Mouse (Mus musculus): Measurements from ENCODE around the gene Krr1.

The Krr1 gene

DNA sequence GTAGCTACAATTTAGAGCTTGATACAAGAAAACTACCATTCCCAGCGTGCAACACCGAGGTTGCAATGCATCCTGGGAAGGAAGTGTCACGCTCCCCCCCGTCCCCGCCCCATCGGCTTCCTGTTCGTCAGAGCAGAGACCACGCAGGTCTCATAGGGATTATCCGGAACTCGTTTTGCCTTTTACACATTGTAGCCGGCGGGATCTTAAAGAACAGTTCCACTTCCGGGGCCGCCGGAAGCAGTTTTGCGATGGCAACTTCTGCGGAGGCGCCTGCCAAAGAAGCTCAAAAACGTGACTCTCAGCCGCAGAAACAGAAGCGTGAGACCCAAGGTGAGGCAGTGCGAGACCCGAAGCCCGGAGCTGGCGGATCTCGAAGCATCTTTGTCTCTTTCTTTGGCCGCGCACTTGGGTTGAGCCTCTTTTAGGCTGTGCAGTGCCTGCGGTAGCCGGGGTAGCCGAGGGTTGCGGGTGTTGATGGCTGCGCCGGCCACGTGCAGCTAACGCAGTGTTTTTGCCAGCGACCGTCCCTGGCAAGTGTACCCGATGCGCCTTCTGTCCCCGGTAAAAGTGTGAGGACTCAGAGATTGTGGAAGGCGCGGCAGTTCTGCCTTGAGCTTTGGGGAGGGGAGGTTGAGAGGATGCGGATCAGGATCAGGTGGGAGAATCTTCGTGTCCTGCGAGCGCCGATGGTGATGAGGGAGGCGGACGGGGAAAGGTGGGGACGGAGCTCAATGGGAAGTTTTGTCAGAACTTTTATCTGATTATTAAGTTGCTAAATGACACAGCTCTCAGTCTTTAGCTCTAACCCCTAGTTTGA is at the start of gene Krr1:
Gene Krr1 (plus strand): TSS at position 123 of the 820 bp plus-strand sequence.
- DNase-seq (ENCODE audit: low spot score), result peak; percentile 94

DNA sequence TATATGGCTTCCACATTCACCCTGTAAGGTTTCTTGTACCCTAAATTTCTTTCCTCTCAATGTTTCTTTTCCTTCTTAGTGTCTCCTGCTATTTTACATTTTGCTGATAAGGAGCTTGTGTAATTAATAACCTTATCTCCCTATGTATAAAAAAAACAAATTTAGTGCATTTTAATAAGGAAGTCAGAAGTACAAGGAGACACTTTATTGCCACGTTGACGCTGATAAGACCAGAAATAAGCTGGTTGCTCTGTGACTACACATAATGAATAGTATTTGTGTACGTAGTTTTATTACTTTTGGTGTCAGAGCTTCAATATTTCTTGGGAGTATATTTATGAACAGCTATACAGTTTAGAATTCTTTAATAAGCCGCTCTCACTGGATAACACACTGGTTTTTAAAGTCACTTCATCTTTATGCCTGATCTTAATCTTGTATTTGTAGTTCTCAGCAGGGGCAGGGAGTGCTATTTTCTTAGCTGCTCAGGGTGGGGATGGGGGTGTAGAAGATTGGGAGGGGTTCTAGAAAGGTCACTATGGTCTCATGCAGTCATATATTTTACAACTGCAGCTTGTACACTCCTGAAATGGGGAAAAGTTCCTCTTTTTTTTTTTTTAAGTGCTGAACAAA is 48.8 kb upstream of the Krr1 start:
- DNase-seq (ENCODE audit: low spot score), result no peak

DNA sequence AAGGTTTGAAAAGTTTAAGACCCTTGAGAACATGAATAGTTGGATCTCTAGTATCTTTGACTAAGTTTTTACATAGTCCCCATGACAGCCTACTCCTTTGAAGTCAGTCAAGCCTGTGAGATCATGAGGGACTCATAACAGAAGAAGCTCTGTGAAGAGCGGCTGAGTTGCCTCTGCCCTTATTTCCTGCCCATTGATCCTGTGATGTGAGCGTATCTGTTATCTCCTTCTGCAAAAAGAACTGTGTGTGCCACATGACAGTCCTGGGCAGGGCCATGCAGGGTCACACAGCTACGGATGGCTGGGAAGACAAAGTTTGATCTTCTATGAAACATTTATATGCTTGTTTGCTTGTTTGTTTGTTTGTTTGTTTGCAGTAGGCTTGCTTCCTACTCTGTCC is 48.3 kb upstream of the Krr1 start:
- no peak for DNase-seq (ENCODE audit: low spot score)

DNA sequence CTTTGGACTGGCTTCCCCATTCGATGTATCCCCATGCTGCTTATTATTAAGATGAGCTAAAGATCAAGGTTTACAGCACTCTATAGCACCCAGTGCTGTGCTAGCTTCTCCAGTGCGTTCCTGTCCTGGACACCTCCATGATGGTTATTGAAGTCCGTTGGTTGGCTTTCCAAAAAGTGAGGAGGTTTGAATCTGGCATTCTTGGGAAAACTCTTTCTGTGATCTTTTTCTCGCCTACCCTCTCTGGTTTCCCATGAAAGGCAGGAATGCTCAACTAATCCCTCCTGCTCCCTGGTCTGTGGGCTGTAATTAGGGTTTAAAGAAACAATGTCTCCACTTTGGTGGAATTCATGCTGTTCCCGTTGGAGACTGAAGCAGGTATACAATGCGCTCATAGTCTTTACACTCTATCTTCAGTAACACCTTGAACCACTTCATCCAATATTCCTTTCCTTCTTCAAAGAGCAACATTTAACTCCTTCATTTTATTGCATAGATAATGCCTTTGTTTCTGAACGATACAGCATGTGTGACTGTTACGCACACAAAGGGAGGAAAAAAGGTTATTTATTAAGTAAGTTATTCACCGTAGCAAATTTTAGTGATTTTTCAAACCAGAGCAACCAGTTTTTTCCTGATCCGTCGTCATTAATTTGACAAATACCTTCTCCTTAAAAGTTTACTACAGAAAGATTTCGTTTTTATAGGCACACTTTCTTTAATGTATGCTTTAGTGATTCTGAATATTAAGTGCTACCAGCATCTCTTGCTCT is 47.6 kb upstream of the Krr1 start:
- DNase-seq (ENCODE audit: low spot score), result peak; percentile 33

DNA sequence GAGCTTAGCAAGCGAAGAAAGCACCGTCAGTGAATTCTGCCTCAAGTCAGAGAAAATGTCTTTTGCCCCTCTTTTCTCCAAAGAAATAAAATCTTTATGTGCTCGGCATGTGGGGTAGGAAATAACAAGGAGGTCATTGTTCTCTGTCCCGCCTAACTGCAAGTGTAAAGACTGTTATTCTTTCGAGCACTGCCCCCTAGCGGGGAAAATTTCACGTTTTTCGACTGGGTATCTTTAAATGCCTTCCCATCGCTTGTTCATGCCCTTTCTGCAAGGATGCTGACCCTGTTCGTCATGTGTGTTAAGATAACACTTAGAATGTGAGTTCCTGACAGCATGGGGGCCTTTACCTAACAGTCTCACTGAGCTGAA is 47.0 kb upstream of the Krr1 start:
- DNase-seq (ENCODE audit: low spot score), result peak; percentile 99

DNA sequence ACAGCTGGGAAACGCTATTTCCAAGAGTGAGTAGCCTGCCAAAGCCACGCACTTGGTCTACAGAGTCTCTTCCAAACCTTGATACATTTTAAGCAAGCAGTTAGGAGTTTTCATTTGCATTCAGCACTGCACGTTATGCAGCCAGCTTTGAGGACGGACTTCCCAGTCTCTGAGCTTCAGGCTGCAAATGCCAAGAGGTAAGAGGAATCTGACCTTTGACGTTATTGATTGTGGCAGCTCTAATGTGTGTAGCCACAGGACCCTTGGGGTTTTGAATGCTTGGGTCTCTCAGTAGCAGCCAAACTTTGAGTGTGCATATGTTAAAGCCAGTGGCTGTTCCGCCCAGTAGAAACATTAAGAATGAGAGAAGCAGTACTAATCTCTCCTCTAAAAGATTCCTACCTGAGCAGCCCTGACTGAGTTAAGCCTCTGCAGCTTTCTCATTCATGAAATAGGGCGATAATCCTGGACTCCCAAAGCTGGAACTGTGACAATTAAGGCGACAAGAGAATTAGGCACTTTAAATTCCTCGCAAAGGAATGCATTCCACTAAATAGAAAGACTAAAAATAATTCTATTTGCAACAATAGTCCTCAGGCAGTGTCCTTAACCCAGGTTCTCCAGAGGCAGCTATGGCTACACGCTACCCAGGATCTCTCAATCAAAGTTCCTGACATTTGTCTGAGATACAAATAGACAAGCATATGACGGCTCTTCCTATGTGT is 39.7 kb upstream of the Krr1 start:
- peak; percentile 57 for DNase-seq (ENCODE audit: low spot score)

DNA sequence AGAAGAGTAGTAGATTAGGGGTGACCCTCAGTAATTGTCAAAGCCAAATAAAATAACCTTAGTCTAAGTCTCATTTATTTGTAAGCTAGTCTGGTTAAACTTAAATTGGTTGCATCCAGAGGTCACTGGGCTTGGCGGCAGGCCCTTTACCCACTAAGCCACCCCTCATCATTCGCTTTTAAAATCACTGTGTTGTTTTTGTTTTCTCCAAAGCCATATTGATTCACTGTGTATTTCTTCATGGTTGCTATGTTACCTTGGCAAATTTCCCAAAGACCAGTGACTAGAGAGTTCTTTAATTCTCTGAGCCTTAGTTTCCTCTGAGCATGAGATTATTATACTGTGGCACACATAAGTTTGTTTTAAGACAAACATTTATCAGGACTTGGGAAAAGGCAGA is 37.3 kb upstream of the Krr1 start:
- DNase-seq (ENCODE audit: low spot score), result no peak

DNA sequence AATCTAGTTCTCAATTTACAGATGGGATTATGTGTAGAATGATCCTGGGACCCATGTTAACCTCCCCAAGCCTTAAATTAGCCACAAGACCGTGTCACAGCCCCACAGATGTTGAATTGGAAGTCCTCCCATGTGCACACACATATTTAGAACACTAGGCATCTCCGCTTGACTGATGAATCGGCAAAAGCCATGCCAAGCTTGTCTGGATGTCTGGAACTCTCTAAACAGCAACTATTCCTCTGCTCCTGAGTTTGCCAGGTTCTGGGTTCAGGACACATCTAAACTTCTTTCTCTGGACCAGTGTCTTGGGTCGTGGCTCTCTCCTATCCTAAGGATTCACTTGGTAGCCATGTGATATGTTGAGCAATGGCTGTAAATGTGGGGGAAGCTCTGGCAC is 36.4 kb upstream of the Krr1 start:
- no peak for DNase-seq (ENCODE audit: low spot score)

DNA sequence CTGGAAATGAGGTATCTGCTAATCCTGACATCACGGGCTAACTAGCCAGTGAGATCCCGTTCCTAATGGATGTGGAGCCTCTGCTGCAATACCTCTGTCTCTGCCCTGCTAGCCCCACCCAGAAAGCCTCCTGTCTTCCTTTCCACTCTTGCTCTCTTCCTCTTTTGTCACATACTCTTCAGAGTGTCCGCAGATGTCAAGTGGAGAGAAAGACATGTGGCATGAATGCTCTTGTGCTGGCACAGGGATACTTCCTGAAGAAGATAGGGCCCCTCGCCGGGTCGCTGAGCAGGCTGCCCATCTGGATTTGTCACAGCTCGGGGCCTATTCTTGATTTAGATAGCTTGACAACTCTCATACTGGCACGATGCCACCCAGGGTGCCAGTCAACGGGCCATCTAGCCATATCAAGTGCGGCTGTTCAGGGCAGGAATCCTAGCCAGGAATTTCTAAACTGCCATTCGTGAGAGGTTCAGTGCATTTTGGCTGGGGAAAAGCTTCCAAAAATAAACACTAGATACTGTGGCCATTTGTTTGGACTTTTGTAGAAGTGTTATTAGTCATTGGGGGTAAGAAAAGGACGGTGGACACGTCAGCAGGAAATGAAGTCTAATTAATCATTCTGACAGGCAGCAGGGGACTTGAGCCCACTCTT is 35.8 kb upstream of the Krr1 start:
- DNase-seq (ENCODE audit: low spot score), result peak; percentile 39

DNA sequence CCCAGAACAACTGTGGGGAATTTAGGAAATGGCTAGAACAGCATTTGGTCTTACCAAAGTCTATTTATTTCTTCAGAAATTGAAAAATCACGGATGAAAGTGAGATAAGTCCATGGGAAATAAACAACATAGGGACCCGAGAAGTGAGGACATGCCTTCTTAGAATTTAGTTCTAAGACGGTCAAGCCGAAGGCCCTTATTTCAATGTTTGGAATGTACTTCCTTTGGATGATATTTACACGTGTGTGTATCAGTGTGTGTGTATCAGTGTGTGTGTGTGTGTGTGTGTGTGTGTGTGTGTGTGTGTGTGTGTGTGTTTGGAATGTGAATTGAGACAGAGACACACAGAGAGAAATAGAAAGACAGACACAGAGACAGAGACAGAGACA is 35.3 kb upstream of the Krr1 start:
- DNase-seq (ENCODE audit: low spot score), result no peak

DNA sequence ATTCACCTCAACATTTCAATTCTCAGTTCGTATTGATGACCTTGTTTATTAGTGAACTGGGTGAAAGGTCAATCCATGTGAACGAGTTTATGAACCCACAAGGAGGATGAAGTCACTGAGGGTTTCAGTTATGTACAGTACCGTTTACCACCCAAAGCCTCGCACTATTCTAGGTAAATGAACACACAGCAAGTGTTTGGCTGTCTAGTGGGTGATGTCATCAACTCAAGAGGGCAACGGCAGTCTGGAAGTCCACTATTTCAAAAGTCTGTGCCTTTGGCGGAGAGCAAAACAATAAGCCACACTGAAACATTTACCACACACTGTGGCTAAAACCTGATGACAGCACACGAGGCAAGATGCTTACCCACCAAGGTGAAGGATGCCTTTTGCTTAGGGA is 29.4 kb upstream of the Krr1 start:
- DNase-seq (ENCODE audit: low spot score), result no peak

DNA sequence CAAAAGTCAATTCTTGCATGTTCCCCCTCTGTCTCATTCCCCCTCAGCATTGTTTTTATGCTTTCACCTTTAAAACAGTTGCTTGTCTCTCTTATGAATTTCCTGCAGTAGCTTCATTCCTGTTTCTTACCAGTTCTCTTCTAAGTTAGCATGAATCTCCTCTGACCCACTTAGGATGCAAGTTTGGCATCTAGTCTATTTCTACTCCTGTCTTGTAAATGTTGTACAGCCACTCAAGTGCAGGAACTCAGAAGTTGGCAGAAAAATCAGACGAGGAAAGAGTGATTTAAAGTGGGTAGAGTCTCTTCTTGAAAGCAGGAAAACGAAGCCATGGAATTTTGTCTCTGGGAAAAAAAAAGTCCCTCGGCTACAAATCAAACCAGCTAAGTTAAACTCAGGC is 26.9 kb upstream of the Krr1 start:
- no peak for DNase-seq (ENCODE audit: low spot score)

DNA sequence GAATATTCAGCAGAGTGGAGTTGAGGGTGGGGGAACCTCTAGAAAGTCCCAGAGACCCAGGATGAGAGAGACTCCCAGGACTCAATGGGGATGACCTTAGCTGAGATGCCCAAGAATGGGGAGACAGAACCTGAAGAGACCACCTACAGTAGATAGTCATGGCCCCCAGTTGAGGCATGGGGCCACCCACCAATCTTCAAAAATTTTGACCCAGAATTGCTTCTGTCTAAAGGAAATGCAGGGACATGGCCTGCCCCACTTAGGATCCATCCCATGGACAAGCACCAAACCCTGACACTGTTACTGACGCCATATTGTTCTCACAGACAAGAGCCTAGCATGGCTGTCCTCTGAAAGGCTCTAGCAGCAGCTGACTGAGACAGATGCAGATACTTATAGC is 24.4 kb upstream of the Krr1 start:
- DNase-seq (ENCODE audit: low spot score), result no peak

DNA sequence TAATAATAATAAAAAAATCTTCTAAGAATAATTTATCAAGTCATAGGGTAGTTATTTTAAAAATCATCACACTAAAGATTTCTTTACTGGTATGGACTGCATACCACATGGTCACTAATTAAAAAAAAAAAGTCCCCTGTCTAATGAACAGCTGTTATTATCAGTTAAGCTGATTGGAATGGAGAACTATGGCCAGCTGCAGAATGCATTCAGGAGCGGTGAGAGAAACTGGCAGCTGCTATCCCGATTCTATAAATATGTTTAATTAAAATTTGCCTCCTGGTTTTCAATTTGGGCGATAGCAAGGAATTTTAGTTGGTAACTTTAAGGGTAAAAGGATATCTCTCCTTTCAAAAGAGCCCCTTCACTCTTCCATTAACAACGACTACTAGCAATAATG is 23.5 kb upstream of the Krr1 start:
- peak; percentile 53 for DNase-seq (ENCODE audit: low spot score)

DNA sequence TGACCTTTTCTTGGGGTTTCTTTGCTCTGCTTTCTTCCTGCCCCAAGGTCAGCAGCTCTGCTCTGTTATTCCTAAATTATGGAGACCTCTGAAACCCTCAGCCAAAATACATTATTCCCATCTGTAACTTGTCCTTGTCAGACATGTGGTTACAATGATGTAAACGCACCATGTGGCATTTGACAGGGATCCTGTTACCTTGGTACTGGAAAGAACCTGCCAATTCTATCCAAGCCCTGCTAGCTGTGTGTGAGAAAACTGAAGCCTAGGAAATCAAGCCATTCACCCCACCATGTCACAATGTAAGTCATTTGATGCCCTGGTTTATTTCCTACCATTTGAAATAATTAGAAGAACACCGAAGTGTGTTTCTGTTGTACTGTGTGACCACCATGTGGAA is 16.6 kb upstream of the Krr1 start:
- no peak for DNase-seq (ENCODE audit: low spot score)

DNA sequence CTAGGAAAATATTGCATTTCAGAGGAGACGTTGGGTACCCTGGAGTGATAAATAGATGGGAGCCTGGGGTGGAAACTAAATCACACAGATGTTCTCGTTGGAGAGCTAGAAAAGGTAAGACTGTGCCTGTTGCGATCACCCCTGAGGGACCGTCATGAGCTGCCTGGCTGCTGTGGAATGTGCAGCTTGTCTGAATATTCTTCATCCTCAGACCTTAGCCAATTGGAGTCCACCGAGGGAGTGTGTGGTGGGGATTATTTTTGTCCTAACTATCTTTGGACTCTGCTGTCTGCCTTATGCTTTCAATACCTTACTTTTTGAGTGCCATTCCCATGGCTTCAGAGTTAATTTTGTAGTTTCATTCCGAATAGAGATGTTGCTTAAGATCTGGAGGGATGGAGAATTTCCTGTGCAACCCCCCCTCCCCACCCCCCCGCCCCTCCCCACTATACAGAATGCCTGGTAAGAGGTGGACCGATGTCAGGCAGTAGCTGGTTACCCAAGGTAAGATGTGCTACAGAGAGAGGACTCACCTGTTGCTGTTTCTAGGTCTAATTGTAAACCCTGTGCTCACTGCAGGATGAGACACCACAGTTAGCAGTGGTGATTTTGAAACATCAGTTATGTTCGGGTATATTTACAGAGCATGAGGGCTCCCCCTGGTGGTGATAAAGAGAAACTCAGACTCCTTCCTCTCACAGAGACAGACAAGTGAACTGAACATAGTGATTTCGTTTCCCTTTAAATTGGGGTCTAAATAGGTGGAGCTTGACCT is 15.0 kb upstream of the Krr1 start:
- peak; percentile 93 for DNase-seq (ENCODE audit: low spot score)

DNA sequence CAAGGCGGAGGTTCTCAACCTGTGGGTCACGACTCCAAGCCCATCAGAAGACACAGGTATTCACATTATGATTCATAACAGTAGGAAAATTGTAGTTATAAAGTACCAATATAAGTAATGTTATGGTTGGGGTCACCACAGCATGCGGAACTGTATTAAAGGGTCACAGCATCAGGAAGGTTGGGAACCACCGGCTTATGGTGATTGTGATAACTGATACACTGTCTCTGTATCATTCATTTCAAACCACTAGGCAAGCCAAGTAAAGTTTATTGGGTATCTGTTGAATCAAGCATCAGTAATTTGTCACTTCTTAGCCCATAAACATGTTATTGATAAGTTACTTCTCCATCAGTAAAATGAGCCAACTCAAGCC is 14.4 kb upstream of the Krr1 start:
- DNase-seq (ENCODE audit: low spot score), result no peak

DNA sequence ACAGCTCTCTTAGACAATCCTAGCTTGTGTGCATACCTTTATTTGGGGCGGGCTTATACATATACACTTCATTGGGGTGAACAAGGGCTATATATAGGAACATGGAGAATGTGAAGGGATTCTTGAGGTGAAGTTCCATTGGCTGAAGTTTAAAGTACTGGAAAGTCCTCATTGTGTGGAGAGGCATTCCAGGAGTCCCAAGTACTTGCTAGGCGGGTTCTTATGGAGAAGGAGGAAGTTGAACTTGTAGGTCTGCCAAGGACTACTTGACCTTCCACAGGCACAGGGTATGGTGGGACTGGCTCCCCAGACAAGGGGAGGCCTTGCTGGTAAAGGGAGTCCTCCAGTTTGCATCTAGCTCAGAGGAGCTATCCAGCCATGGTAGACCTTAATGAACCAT is 13.1 kb upstream of the Krr1 start:
- no peak for DNase-seq (ENCODE audit: low spot score)

DNA sequence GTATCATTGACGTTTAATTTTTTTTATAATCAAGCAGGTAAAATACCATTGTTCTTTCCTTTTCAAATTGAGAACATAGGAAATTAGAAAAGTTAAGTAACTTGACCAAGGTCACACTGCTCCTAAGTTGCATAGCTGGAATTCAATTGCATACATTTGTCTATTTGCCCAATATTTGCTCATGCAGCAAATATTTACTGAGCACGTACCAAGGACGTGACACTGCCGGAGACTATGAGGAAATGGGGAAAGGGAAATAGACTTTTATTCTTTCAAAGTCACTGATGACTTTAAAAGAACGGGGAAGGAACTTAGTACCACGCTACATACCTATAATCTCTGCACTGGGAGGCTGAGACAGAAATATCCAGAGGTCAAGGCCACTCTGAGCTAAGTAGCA is 12.0 kb upstream of the Krr1 start:
- no peak for DNase-seq (ENCODE audit: low spot score)

DNA sequence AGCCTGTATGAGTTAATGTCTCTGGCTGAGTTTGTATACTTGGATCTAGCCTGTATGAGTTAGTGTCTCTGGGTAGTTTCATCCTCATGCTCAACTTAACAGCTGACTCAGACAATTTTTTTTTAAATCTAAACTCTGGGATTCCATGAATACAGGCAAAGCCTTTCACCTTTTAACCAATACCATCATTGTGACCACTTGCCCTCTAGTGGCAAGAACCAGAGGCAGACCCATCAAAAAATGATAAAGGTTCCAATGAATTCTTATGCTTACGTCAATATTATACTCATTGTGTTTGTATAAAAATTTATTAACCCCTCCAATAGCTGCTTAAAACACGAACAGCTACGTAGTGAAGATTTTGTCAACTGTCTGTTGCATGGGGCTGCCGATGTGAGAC is 6.1 kb upstream of the Krr1 start:
- DNase-seq (ENCODE audit: low spot score), result peak; percentile 32

DNA sequence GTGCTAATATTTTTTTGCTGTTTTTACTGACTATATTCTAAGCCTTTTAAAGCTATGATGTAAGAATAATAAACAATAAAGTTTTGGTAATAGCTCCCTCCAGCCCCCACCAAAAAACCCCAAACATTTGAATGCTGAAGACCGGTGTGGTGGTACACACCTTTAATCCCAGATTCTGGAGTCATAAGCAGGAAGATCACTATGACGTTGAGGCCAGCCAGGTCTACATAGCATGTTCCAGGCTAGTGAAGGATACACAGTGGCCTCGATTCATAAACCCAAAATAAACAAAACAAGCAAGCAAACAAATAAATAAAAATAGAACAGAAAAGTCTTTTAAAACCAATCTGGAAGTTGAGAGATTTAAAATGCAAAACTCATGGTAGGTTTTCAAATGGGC is 535 bp upstream of the Krr1 start:
- DNase-seq (ENCODE audit: low spot score), result no peak

Data from retina, embryonic 14.5 days (tissue).